Mouse (Mus musculus): Measurements from ENCODE around the gene Dpep3.
A peak's percentile ranks its signal among the peaks of the same experiment; 100 is the strongest.
"Not testable (repeated sequence)": the region's sequence is repeated elsewhere in the genome, so short reads cannot be mapped to it uniquely, and the experiment has no call there.

The Dpep3 gene

GRCm38 (mm10) chr8:105979325-105979724, at the start of gene Dpep3:
TSS of gene Dpep3 (minus strand) at chr8:105979429.
- DNase-seq (ENCODE audit: low read depth): no peak

GRCm38 (mm10) chr8:106022483-106022882, 43.3 kb upstream of the Dpep3 start:
- peak; percentile 75 for DNase-seq (ENCODE audit: low read depth)

GRCm38 (mm10) chr8:106018039-106018438, 38.8 kb upstream of the Dpep3 start:
- DNase-seq (ENCODE audit: low read depth): no peak

GRCm38 (mm10) chr8:106017130-106017529, 37.9 kb upstream of the Dpep3 start:
- DNase-seq (ENCODE audit: low read depth): no peak

- DNase-seq (ENCODE audit: low read depth): no peak
Observed at GRCm38 (mm10) chr8:106016284-106016683, 37.1 kb upstream of the Dpep3 start.

- peak; percentile 66 for DNase-seq (ENCODE audit: low read depth)
Observed at GRCm38 (mm10) chr8:106012203-106012602, 33.0 kb upstream of the Dpep3 start.

GRCm38 (mm10) chr8:106011643-106011986, 32.4 kb upstream of the Dpep3 start, which contains the start of gene Ddx28:
TSS of gene Ddx28 (minus strand) at chr8:106011882.
- peak; percentile 49 for DNase-seq (ENCODE audit: low read depth)

- peak; percentile 92 for DNase-seq (ENCODE audit: low read depth)
Observed at GRCm38 (mm10) chr8:106010748-106011642, 31.8 kb upstream of the Dpep3 start.

GRCm38 (mm10) chr8:106007891-106008290, 28.7 kb upstream of the Dpep3 start:
- DNase-seq (ENCODE audit: low read depth): not testable (repeated sequence)

GRCm38 (mm10) chr8:106007135-106007534, 27.9 kb upstream of the Dpep3 start:
- DNase-seq (ENCODE audit: low read depth): no peak

GRCm38 (mm10) chr8:106006413-106006812, 27.2 kb upstream of the Dpep3 start:
- no peak for DNase-seq (ENCODE audit: low read depth)

- DNase-seq (ENCODE audit: low read depth): no peak
Observed at GRCm38 (mm10) chr8:106005875-106006274, 26.6 kb upstream of the Dpep3 start, which contains the start of gene Dpep2nb. TSS of gene Dpep2nb (minus strand) at chr8:106005975.

GRCm38 (mm10) chr8:106004538-106005207, 25.4 kb upstream of the Dpep3 start:
- DNase-seq (ENCODE audit: low read depth): no peak

- DNase-seq (ENCODE audit: low read depth): no peak
Observed at GRCm38 (mm10) chr8:106001908-106002307, 22.7 kb upstream of the Dpep3 start.

- DNase-seq (ENCODE audit: low read depth): no peak
Observed at GRCm38 (mm10) chr8:105998971-105999370, 19.7 kb upstream of the Dpep3 start.

GRCm38 (mm10) chr8:105996359-105996758, 17.1 kb upstream of the Dpep3 start:
- no peak for DNase-seq (ENCODE audit: low read depth)

GRCm38 (mm10) chr8:105993226-105993625, 14.0 kb upstream of the Dpep3 start:
- DNase-seq (ENCODE audit: low read depth): no peak

GRCm38 (mm10) chr8:105992499-105992898, 13.3 kb upstream of the Dpep3 start:
- no peak for DNase-seq (ENCODE audit: low read depth)

- no peak for DNase-seq (ENCODE audit: low read depth)
Observed at GRCm38 (mm10) chr8:105991546-105991945, 12.3 kb upstream of the Dpep3 start.

- DNase-seq (ENCODE audit: low read depth): peak; percentile 84
Observed at GRCm38 (mm10) chr8:105990856-105991387, 11.7 kb upstream of the Dpep3 start, which contains the start of gene Dus2. TSS of gene Dus2 (plus strand) at chr8:105991337.

GRCm38 (mm10) chr8:105988546-105988945, 9.3 kb upstream of the Dpep3 start:
- DNase-seq (ENCODE audit: low read depth): no peak

- not testable (repeated sequence) for DNase-seq (ENCODE audit: low read depth)
Observed at GRCm38 (mm10) chr8:105983406-105983805, 4.2 kb upstream of the Dpep3 start.

GRCm38 (mm10) chr8:105981146-105981545, 1.9 kb upstream of the Dpep3 start:
- DNase-seq (ENCODE audit: low read depth): no peak

All from c-Kit-positive CD71-positive TER-119-negative erythroid progenitor cells, embryonic 14.5 days (primary cell).